Mouse (Mus musculus) E14TG2a.4 (cell line): ENCODE measurements around the gene Bcan.

ENCODE experiments used
- H3K27me3 ChIP-seq: 2 replicates; pipeline ENCODE4 v1.6.1; 2014; ENCODE audit warnings: low read length, control low read depth; ENCODE audit not compliant: insufficient read depth
- H3K36me3 ChIP-seq: 2 replicates; pipeline ENCODE4 v1.6.1; 2014; ENCODE audit warnings: low read length, control low read depth; ENCODE audit not compliant: insufficient read depth
- H3K4me1 ChIP-seq: replicated peaks from 2 replicates; pipeline ENCODE4 v1.6.1; 2014; ENCODE audit warnings: low read depth, low read length, control low read depth
- H3K4me3 ChIP-seq: replicated peaks from 2 replicates; pipeline ENCODE4 v1.5.1; 2014; ENCODE audit warnings: mild to moderate bottlenecking, low read length
- H3K9me3 ChIP-seq: 2 replicates; pipeline ENCODE4 v1.6.1; 2014; ENCODE audit warnings: low read length, control low read depth
- CTCF ChIP-seq: conservative IDR thresholded peaks from 2 replicates; pipeline ENCODE4 v1.5.1; 2014; ENCODE audit warnings: low read length
- NANOG ChIP-seq: IDR thresholded peaks from 2 replicates; pipeline ENCODE4 v1.6.1; 2014; ENCODE audit warnings: borderline replicate concordance, low read length, mixed read lengths
- POU5F1 ChIP-seq: IDR thresholded peaks from 2 replicates; pipeline ENCODE4 v1.6.1; 2014; ENCODE audit warnings: low read length, borderline replicate concordance

Bcan gene

GRCm38 (mm10) chr3:87980728-87981127 lies 19.3 kb downstream of the Bcan start:
- H3K9me3 ChIP-seq: peaks cover 17% of the 10 kb centered on the region; the same call in 1 of the 2 replicates
- TF ChIP-seq POU5F1 (no peak), NANOG (no peak), CTCF (no peak)
- no peaks in the 10 kb centered on the region; the same call in 1 of the 2 replicates for H3K36me3 ChIP-seq
- peaks cover 100% of the 10 kb centered on the region for H3K27me3 ChIP-seq
- H3K4me3 ChIP-seq: no peak overlapping the region
- peaks cover 30% of the 10 kb centered on the region for H3K4me1 ChIP-seq

DNA sequence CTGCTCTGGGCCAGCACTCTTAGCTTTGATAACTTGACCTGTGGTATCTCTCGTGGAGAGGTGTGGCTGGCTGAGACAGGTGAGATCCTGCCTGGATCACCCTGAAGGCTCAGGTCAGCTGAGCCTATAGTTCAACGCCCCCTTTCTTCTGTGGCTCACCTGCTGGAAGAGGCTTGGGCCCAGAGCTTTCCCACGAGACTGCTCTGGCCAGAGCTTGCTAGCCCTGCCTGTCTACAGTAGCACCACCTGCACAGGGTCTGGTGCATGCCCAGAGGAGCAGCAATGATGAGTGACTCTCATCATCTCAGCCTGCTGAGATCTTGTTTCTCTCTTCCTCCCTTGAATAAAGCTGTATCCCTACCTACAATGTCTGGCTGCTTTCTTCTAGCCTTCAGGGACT lies 19.9 kb downstream of the Bcan start:
- TF ChIP-seq POU5F1: no peak
- no peak for TF ChIP-seq CTCF
- TF ChIP-seq NANOG: no peak
- no peak overlapping the region for H3K4me3 ChIP-seq
- H3K9me3 ChIP-seq: peaks cover 17% of the 10 kb centered on the region; the same call in 1 of the 2 replicates
- peaks cover 37% of the 10 kb centered on the region for H3K4me1 ChIP-seq
- H3K36me3 ChIP-seq: peaks cover 3% of the 10 kb centered on the region; the same call in 1 of the 2 replicates
- peaks cover 100% of the 10 kb centered on the region for H3K27me3 ChIP-seq

GRCm38 (mm10) chr3:87979493-87979892 lies 20.5 kb downstream of the Bcan start:
- H3K27me3 ChIP-seq: peaks cover 94% of the 10 kb centered on the region
- no peak overlapping the region for H3K4me3 ChIP-seq
- peaks cover 17% of the 10 kb centered on the region; the same call in 1 of the 2 replicates for H3K9me3 ChIP-seq
- H3K36me3 ChIP-seq: peaks cover 3% of the 10 kb centered on the region; the same call in 1 of the 2 replicates
- TF ChIP-seq NANOG (no peak), POU5F1 (no peak), CTCF (no peak)
- H3K4me1 ChIP-seq: peaks cover 43% of the 10 kb centered on the region

GRCm38 (mm10) chr3:87974381-87974987 lies 25.5 kb downstream of the Bcan start:
- Histone ChIP-seq H3K36me3 (peaks cover 3% of the 10 kb centered on the region; the same call in 1 of the 2 replicates), H3K4me1 (peaks cover 54% of the 10 kb centered on the region), H3K4me3 (peak overlapping the region; percentile 79), H3K9me3 (peaks cover 17% of the 10 kb centered on the region; the same call in 1 of the 2 replicates), H3K27me3 (peaks cover 88% of the 10 kb centered on the region)
- peak; percentile 85; the same call in 1 of the 2 replicates for TF ChIP-seq NANOG
- no peak for TF ChIP-seq CTCF
- peak; percentile 74 for TF ChIP-seq POU5F1

DNA sequence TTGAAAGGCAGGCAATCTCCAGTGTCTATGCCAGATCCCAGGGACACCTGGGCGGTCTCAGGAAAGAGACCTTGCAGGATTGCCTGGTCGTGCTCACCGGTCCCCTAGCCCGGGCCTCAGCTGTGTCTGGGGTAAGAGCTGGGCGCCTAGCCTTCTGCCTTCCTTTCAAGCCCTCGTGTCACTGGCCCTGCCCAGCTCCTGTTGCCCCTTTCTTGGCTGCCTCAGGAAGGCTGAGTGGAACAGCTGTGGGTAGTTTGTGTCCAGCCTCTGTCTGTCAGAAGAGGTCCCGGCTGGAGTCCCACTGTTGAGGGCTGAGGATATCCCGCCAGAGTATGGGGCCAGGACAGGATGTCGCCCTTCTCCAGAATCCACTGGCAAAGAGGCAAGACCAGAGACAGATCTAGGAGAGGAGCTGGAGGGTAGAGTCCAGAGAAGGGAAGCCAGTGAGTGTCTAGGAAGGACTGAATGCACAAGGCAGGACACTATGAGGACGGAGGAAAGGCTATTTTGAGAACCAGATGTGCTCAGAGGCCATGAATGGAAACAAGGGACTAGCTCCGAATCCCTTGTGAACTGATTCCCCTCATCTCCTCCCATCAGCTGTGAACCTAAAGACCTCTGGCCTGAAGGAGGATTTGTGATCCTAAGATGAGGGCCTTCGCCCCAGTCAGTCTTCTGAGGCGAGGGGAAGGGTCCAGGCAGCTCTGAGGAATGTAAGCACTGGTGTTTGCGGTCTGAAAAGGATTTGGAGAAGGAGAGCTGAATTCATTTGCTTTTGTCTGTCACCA lies 26.2 kb downstream of the Bcan start:
- Histone ChIP-seq H3K27me3 (peaks cover 87% of the 10 kb centered on the region), H3K4me1 (peaks cover 54% of the 10 kb centered on the region)

DNA sequence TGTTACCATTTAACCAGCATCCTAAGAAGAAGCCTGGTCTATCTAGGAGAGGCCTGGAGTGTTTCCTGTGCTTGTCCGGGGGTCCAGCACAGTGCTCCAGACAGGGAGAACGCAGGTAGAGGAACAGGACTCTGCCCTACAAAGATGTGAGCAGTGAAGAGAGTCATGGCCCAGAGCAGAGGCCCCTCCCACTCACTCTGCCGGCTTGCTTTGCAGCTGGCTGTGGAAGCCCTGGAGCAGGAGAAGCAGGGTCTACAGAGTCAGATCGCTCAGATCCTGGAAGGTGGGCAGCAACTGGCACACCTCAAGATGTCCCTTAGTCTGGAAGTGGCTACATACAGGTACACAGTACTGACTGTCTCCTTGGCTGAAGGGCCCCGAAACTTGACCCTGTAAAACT lies 27.3 kb downstream of the Bcan start:
- peak overlapping the region; percentile 79 for H3K4me3 ChIP-seq
- TF ChIP-seq CTCF (no peak), NANOG (no peak), POU5F1 (no peak)
- peaks cover 54% of the 10 kb centered on the region for H3K4me1 ChIP-seq
- peaks cover 11% of the 10 kb centered on the region; the same call in 1 of the 2 replicates for H3K9me3 ChIP-seq
- H3K36me3 ChIP-seq: peaks cover 3% of the 10 kb centered on the region; the same call in 1 of the 2 replicates
- peaks cover 87% of the 10 kb centered on the region for H3K27me3 ChIP-seq

More for the DNA sequence above, 26.2 kb downstream of the Bcan start:
- no peak for TF ChIP-seq NANOG
- TF ChIP-seq CTCF: no peak
- TF ChIP-seq POU5F1: no peak
- H3K9me3 ChIP-seq: peaks cover 13% of the 10 kb centered on the region; the same call in 1 of the 2 replicates
- peak overlapping the region; percentile 79 for H3K4me3 ChIP-seq
- H3K36me3 ChIP-seq: peaks cover 3% of the 10 kb centered on the region; the same call in 1 of the 2 replicates

DNA sequence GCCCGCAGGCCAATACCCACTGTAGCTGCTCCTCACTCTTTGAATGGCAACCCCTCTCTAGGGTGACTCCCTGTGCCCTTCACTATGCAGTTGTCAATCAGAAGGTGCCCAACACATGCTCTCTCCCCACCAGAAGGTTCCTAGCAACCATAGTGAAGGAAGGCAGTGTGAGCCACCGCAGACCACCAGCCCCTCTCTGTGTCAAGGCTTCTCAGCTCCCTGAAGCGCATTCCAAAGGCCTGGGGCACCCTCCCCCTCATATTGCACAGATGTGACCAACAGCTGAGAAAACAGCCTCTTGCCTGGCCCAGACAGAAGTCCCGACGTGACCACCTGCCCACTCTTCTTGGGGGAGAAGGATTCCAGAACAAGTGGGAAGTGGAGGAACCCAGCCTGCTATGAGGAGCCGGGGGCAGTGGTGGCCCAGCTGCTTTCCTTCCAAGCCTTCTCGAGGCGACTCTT lies 27.8 kb downstream of the Bcan start:
- peaks cover 54% of the 10 kb centered on the region for H3K4me1 ChIP-seq
- no peak for TF ChIP-seq POU5F1
- TF ChIP-seq NANOG: no peak
- TF ChIP-seq CTCF: no peak
- H3K27me3 ChIP-seq: peaks cover 87% of the 10 kb centered on the region
- peaks cover 7% of the 10 kb centered on the region; the same call in 1 of the 2 replicates for H3K9me3 ChIP-seq
- H3K36me3 ChIP-seq: peaks cover 3% of the 10 kb centered on the region; the same call in 1 of the 2 replicates
- H3K4me3 ChIP-seq: peak overlapping the region; percentile 79
